Mouse (Mus musculus): ENCODE data around the gene Hemk1.

DNA sequence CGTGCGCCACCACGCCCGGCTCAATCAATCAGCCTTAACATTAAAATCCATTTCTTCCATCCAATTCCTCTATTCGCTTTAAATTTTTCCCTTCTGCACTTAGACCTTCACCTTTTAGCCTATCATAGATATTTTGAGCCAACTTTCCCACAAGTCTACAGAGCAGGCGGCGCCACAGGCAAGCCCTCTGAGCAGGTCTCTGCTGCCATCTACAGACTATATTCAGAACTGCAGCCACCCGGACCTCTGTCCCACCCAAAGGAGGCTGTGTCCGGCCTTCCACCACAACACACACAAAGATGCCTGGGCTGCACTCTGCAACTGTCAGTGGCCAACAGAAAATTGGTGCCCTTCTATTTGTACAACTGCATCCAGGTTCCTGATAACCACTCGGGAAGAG is 47.3 kb downstream of the Hemk1 start:
- no peak for TF ChIP-seq USF1 (IDR thresholded peaks at IDR 0.05; ENCODE audit: low read depth)
- no peak for TF ChIP-seq POLR2A (IDR thresholded peaks at IDR 0.05; ENCODE audit: insufficient read length, low read depth)
- no peak for TF ChIP-seq TCF12 (IDR thresholded peaks at IDR 0.05; ENCODE audit: insufficient read depth, poor library complexity, severe bottlenecking)
- TF ChIP-seq POLR2AphosphoS2 (IDR thresholded peaks at IDR 0.05; ENCODE audit: insufficient read length, low read depth), result no peak
- no peak for TF ChIP-seq SRF (IDR thresholded peaks at IDR 0.05; ENCODE audit: control insufficient read depth, insufficient read length, low read depth)
- TF ChIP-seq CEBPB (IDR thresholded peaks at IDR 0.05; ENCODE audit: insufficient read depth, poor library complexity, severe bottlenecking), result no peak
- TF ChIP-seq E2F4 (IDR thresholded peaks at IDR 0.05; ENCODE audit: insufficient read depth), result no peak
- no peak for TF ChIP-seq MAX (IDR thresholded peaks at IDR 0.05; ENCODE audit: low read depth)
- no peak for TF ChIP-seq MYOG (IDR thresholded peaks at IDR 0.05; ENCODE audit: control insufficient read depth in 1 of 3, insufficient read depth in 1 of 3, insufficient read length in 2 of 3, low read depth in 2 of 3)
- TF ChIP-seq MYOD1 (IDR thresholded peaks at IDR 0.05; ENCODE audit: control insufficient read depth in 1 of 3, insufficient read length in 2 of 3, low read depth in 2 of 3), result no peak
- TF ChIP-seq REST (IDR thresholded peaks at IDR 0.05; ENCODE audit: insufficient read depth, insufficient read length), result no peak
- no peak for TF ChIP-seq TCF3 (IDR thresholded peaks at IDR 0.05; ENCODE audit: insufficient read length, low read depth)
